Mouse (Mus musculus): ENCODE data around the gene Mlh1.

Mlh1 gene

DNA sequence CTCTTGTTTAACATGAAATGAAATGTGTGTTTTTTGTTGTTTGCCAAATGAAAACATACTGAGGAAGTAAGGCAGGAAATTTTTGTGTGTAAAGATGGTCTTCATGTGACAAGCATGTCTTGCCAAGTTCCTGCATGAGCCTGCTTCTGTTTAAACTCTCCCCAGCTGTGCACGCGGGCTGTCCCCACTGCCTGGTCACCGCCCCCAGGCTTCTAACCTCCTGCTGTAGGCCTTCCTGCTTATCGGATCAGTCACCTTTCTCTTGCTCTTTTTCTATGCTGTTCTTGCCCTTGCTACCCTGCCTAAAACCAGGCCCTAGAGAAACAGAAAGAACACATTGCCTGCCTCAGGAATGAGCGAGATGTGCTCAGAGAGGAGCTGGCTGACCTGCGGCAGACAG, 58.1 kb downstream of the Mlh1 start:
- DNase-seq (ENCODE audit: low read depth, low spot score) = no peak

DNA sequence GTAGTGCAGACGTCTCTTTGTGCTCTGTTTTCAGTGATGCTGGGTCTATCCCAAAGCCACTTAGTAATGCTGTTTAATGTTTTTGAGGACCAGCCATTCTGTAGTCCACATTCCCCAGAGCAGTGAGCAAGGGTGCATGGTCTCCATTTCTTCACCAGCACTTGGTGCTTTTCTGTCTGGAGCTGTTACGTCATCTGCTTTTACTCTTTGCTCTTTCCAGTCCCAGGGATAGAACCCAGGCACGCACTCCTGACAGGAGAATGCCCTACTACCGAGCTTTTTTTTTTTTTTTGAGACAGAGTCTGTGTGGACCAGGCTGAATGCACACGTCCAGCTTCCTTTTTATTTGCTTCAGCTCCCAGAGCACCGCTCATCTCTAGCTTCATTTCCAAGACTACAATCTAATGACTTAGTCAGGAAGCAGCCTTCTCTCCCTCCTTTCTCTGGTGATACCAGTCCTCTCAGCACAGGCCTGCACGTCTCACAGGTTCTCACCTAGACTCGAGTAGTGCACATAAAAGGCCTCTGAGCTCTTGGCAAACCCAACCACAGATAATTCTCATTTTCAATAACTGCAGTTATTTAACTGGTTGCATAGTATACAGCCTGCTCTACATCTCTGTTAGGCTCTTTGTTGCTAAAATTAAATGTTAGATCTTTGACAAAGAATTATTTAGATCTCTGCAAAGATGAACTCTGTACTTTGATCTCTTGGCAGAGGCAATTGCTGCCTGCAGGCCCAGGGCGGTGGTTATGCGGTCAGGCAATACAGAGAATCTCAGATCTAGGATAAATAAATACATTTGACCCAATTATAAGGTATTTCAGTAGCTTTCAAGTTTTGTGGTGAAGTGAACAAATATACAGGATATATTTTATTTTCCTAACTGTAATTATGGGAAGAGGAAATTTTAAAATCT, 60.2 kb downstream of the Mlh1 start:
- DNase-seq (ENCODE audit: low read depth, low spot score) = no peak

DNA sequence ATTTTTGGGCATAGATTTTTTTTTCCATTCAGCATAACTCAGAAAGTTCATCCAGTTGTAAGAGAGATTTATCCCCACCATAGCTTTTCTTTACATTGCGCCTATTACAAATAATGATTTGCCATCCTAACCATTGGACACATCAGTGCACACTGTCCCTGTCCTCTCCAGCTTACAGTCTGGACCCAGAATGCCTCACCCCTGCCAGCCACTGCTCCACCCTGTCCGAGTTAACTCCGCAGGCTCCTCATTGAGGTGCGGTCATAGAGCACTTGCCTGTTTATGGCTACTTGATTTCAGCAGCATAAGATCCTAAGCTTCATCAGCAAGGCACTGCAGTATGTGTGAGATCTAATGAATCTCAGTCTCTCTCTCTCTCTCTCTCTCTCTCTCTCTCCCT, 61.2 kb downstream of the Mlh1 start:
- DNase-seq (ENCODE audit: low read depth, low spot score) = no peak

DNA sequence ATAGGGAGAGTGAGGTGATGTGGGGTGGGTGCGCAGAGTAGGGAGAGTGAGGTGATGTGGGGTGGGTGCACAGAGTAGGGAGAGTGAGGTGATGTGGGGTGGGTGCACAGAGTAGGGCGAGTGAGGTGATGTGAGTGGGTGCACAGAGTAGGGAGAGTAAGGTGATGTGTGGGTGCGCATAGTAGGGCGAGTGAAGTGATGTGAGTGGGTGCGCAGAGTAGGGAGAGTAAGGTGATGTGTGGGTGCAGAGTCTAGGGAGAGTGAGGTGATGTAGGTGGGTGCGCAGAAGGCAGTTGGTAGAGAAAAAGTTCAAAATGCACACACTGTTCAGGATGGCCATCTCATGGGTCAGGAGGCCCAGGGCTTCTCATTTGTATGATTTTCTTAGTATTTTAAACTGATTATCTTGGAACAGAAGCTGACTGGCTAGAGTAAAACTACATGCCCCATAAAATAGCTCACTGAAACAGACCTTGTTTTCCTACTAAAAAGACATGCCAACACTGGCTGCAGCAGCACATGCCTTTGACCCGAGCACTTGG, 62.4 kb downstream of the Mlh1 start:
- no peak for DNase-seq (ENCODE audit: low read depth, low spot score)

DNA sequence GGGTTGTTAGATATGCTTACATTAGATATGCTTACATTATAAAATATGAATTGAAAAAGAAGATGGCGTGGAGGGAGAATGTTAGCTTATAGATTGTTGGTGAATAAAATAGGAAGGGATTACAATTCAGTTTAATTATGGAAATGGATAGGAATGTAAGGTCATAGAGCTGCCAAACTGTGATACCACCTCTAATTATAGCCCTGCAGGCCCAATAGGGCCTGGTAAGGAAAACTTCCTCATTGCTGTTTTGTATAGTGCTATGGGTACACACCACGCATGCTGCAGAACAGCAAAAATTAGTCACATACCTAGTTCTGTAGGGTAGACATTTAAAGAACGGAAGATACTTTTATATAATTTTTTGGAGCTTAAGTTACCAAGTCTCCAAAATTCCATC, 63.4 kb downstream of the Mlh1 start:
- no peak for DNase-seq (ENCODE audit: low read depth, low spot score)

DNA sequence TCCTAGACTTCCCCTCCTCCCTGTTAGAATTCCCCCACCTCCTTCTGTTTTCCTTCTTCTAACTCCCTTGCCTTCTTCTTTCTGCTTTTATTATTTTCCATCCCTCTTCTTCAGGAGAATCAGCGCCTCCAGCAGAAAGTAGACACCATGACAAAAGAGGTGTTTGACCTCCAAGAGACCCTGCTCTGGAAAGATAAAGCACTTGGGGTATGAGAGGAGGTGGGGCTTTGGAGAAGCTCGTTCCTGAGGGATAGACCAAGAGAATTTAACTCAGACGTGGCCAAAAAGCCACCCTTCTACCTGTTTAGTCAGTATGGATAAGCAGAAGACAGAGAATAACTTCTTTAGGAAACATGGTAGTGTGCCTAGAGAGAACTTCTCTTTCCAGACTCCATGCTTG, 63.9 kb downstream of the Mlh1 start:
- no peak for DNase-seq (ENCODE audit: low read depth, low spot score)

GRCm38 (mm10) chr9:111204601-111205375, 66.8 kb downstream of the Mlh1 start:
- no peak for DNase-seq (ENCODE audit: low read depth, low spot score)

DNA sequence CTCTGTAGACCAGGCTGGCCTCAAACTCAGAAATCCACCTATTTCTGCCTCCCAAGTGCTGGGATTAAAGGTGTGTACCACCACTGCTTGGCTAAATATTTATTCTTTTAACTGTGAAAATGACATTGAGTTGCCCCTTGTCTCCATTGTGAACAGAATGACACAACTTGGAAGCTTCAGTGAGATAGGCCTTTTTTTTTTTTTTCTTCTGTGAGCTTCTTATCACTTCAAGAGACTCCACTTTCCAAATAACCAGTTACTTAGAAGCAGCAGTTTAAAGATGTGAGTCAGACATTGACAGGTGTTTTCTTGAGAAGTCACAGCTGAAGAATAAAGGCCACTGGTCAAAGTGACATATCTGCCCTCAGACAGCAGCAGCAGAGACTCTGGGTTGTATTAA, 71.4 kb downstream of the Mlh1 start:
- no peak for DNase-seq (ENCODE audit: low read depth, low spot score)

GRCm38 (mm10) chr9:111198332-111198731, 73.3 kb downstream of the Mlh1 start:
- no peak for DNase-seq (ENCODE audit: low read depth, low spot score)

GRCm38 (mm10) chr9:111197712-111198111, 73.9 kb downstream of the Mlh1 start:
- no peak for DNase-seq (ENCODE audit: low read depth, low spot score)

- no peak for DNase-seq (ENCODE audit: low read depth, low spot score)
These were observed 74.5 kb downstream of the Mlh1 start for GRCm38 (mm10) chr9:111197116-111197515.

DNA sequence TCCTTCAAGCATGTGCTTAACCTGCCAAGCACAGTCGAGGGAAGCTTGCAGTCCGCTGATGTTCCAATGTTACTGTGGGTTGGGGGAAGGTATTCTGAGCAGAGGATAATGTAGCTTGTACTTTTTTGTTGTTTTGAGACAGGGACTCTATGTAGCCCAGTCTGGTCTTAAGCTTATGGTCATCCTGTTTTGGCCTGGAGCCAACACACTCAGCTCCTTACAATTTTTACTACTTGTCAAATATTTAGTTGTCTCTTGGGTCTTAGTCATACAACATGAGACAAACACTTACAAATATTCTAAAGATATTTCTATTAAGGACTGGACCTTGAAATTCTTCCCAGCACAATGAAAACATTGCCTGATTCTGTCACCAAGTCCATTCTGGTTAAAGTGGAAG, 78.4 kb downstream of the Mlh1 start:
- DNase-seq (ENCODE audit: low read depth, low spot score) = no peak

GRCm38 (mm10) chr9:111188731-111189130, 82.9 kb downstream of the Mlh1 start:
- DNase-seq (ENCODE audit: low read depth, low spot score) = no peak

DNA sequence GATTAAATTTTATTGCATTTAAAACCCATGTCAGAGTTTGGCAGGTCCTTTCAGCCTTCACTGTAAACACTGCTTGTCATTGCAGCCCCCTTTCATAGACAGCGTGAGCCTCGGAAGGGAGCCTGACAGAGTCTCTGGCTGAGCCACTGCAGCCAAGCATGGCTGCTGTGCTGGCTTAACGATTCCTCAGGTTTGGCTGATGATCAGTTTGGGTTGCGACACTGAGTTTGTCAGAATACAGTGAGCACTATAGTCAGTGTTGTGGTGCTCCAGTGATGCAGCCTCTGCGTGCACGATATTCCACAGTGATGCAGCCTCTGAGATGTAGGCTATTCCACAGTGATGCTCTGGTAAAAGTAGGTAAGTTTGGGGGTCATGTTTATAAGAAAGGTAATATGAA, 84.7 kb downstream of the Mlh1 start:
- DNase-seq (ENCODE audit: low read depth, low spot score) = no peak

DNA sequence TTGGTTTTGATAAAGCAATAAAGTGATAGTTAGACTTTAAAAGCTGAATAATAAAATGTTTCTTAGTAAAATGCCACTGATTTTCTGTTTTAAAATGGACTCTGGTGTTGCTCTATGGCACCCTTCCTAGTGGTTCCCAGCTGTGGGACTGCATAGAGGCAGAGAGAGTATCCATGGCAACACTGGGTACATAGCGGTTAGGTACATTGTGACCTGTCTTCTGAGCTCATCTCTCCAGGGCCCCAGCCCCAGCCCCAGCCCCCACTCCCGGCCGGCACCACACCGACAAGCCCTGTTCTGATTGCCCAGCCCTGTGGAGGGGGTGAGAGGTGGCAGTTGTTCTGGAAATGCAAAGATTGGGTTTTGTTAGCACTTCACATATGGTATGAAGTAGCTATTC, 86.7 kb downstream of the Mlh1 start:
- DNase-seq (ENCODE audit: low read depth, low spot score) = no peak

- no peak for DNase-seq (ENCODE audit: low read depth, low spot score)
These were observed 89.4 kb downstream of the Mlh1 start for GRCm38 (mm10) chr9:111182176-111182575.

GRCm38 (mm10) chr9:111178971-111179370, 92.6 kb downstream of the Mlh1 start:
- DNase-seq (ENCODE audit: low read depth, low spot score) = no peak

All from WW6 (cell line).